8 mouse cellular contexts compared by ENCODE assay signal in genomic region chr19:32756900-32757725, GRCm38 (mm10). TPM values are rescaled to one million over a fixed set of nuclear protein-coding genes. Genes with fewer than 3 reads are reported as not detected.
DNase-seq lines count a peak whose midpoint lies in the region; ATAC-seq lines count a peak whose summit lies in the region.

Gene Pten (plus strand): TSS chr19:32757497.

- no peaks in the 10 kb centered on the region for H3K27me3 ChIP-seq in hindbrain, embryonic 14.5 days (ENCODE audit: control insufficient read depth, insufficient read depth, low read length)

- H3K36me3 ChIP-seq in hindbrain, embryonic 14.5 days (replicated peaks; ENCODE audit: control insufficient read depth, insufficient read depth): no peaks in the 10 kb centered on the region

- H3K4me2 ChIP-seq in hindbrain, embryonic 14.5 days (replicated peaks): peak within 1 kb of the TSS; percentile 99

- no peaks in the 10 kb centered on the region for H3K9me3 ChIP-seq in hindbrain, embryonic 14.5 days (ENCODE audit: control insufficient read depth, low read length)

- peak within 1 kb of the TSS; percentile 92 for H3K4me3 ChIP-seq in hindbrain, embryonic 14.5 days (replicated peaks; ENCODE audit: low read length)

- ATAC-seq in hindbrain, embryonic 14.5 days (ENCODE audit: low FRiP score): peak; percentile 92

- peak within 1 kb of the TSS; percentile 98 for H3K27ac ChIP-seq in hindbrain, embryonic 14.5 days

- peaks cover 28% of the 10 kb centered on the region for H3K4me1 ChIP-seq in hindbrain, embryonic 14.5 days (replicated peaks; ENCODE audit: control insufficient read depth, insufficient read depth, low read length)

- H3K9ac ChIP-seq in hindbrain, embryonic 14.5 days: peak within 1 kb of the TSS; percentile 97

- peak; percentile 77 for DNase-seq in WW6 (ENCODE audit: low read depth, low spot score)
- peak; percentile 96 to 97 for DNase-seq in cerebellum, postnatal 36 days
- peak; percentile 97 to 98 for DNase-seq in frontal cortex, postnatal 36 days (ENCODE audit: low spot score in 2 of 2)
- peak; percentile 96 for DNase-seq in hindbrain, embryonic 14.5 days (ENCODE audit: low spot score)
- DNase-seq in left cerebral cortex, adult 11 months (ENCODE audit: low spot score): peak; percentile 91
- DNase-seq in lung, postnatal 36 days: peak; percentile 95
- peak; percentile 96 for DNase-seq in retina, embryonic 14.5 days (ENCODE audit: low spot score)
- peak; percentile 97 to 98 for DNase-seq in thymus, postnatal 36 days

- WGBS in hindbrain, embryonic 14.5 days: under 1% methylated on average over 68 of the region's 77 CpGs

RNA-seq across cellular contexts. Expression of gene Pten, which starts in this region (rescaled TPM):
- polyA plus RNA-seq in hindbrain, embryonic 14.5 days (2014; fragmentation: Nextera tagmentation; extraction: Ambion mirVana): 21.8 and 22.8 TPM in 2 replicates

Comparison
In these comparisons a context has a peak if more than half of its experiments do, and no peak if none do; other contexts are left out.
1. Peak in every context shown above with its lines: DNase-seq, ATAC-seq, H3K4me3 ChIP-seq and H3K27ac ChIP-seq.